Mouse (Mus musculus): ENCODE measurements around the gene Sdf2l1. TPM values are rescaled to one million over a fixed set of nuclear protein-coding genes. Genes with fewer than 3 reads are reported as not detected.

Sdf2l1 gene
- total and polyA plus RNA-seq, 2 experiments from 2014 or later = 13.5 to 16.2 TPM

DNA sequence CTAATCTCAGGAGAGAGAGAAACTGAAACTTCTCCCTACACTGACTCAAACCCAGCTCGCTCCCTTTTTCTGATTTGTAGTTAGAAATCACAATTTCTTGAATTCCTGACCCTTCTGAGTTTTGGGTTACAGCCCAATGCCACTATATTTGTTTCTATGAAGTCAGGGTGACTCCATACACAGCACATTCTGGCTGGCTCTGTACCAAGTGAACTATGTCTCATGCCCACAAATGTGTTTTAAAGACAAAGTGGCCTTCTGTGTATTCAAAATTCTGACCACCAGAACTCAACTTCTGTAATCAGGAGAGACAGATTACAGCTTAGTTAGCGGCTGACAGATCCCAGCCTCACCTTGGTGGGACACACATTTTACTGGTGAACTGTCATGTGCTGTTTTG lies 22.2 kb upstream of the Sdf2l1 start:
- Histone ChIP-seq H3K4me1 (ENCODE audit: insufficient read depth) (no peaks in the 10 kb centered on the region), H3K27me3 (ENCODE audit: insufficient read depth, low read length) (no peaks in the 10 kb centered on the region), H3K4me3 (ENCODE audit: low read depth, low read length) (no peak overlapping the region), H3K36me3 (ENCODE audit: insufficient read depth) (peaks cover 56% of the 10 kb centered on the region), H3K9ac (no peak overlapping the region), H3K9me3 (ENCODE audit: low read length) (no peaks in the 10 kb centered on the region), H3K4me2 (ENCODE audit: low read depth) (no peak overlapping the region), H3K27ac (ENCODE audit: low read depth, low read length) (no peak overlapping the region)
- DNase-seq = no peak
- 91% methylated on average over 2 of the region's 2 CpGs for WGBS
- ATAC-seq = no peak
- no peak for TF ChIP-seq CTCF (IDR thresholded peaks at IDR 0.05; ENCODE audit: low read depth)

DNA sequence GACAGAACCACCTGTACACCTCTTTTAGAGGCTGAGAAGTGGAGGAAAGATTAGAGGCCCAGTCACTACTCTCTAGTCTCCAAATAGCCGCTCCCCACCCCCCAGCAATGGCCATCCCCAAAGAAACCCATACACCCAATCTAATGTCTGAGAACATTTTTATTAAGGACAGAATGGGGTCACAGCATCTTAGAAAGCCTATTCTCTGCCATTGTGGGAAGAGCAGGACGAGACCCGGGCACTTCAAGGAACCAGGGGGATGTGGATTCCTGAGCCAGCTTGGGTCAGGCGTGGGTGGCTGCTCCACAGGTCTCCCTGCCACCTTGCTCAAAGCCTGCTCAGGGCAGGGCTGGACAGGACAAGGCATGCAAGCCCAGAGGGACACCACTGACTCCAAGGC lies 19.7 kb upstream of the Sdf2l1 start:
- 0 out of 2 replicates have a peak, but pooled peaks cover 7% of the 10 kb centered on the region for H3K4me1 ChIP-seq (ENCODE audit: insufficient read depth)
- no peak for DNase-seq
- H3K27me3 ChIP-seq (ENCODE audit: insufficient read depth, low read length) = no peaks in the 10 kb centered on the region
- no peak overlapping the region for H3K4me3 ChIP-seq (ENCODE audit: low read depth, low read length)
- no peak for ATAC-seq
- H3K4me2 ChIP-seq (ENCODE audit: low read depth) = no peak overlapping the region
- 96% methylated on average over 4 of the region's 4 CpGs for WGBS
- H3K36me3 ChIP-seq (ENCODE audit: insufficient read depth) = peaks cover 40% of the 10 kb centered on the region
- no peak overlapping the region for H3K27ac ChIP-seq (ENCODE audit: low read depth, low read length)
- no peak for TF ChIP-seq CTCF (IDR thresholded peaks at IDR 0.05; ENCODE audit: low read depth)
- no peak overlapping the region for H3K9ac ChIP-seq
- no peaks in the 10 kb centered on the region for H3K9me3 ChIP-seq (ENCODE audit: low read length)

DNA sequence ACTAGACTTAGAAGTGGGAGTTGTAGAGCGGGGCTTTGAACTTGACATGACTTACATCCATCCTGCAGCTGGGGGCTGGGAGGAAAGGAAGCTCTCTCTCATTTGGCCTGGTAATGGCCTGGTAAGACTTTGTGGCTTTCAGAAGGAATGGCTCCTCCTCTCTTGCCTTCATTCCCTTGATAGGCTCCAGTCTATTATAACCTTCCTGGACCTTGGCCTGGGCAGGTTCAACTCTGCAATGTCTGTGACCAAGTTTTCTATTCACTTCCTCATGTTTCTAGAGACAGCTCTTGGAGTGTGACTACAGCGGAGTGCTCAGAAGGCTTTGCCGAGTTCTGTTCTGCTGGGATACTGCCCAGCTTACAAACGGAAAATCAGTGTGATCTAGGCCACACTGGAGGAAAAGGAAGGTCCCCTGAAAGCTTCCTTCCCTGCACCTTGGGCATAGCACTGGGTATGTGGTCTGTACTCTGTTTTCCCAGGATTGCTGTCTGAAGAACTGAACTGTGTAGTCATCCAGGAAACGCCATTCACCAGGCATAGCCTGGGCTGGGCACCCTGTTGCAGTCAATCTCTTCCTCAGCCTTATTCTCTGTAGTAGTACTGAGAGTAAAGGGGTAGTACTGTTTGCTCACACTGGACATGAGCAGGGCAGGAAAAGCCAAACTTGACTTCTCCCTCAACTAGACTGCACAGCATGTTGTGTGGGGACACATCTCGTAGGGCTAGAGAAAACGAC lies 18.5 kb upstream of the Sdf2l1 start:
- WGBS = 90% methylated on average over 7 of the region's 7 CpGs
- ATAC-seq (no peak), DNase-seq (no peak)
- Histone ChIP-seq H3K36me3 (ENCODE audit: insufficient read depth) (peaks cover 35% of the 10 kb centered on the region), H3K27ac (ENCODE audit: low read depth, low read length) (no peak overlapping the region), H3K4me3 (ENCODE audit: low read depth, low read length) (no peak overlapping the region), H3K9me3 (ENCODE audit: low read length) (no peaks in the 10 kb centered on the region), H3K4me2 (ENCODE audit: low read depth) (no peak overlapping the region), H3K27me3 (ENCODE audit: insufficient read depth, low read length) (no peaks in the 10 kb centered on the region), H3K9ac (no peak overlapping the region), H3K4me1 (ENCODE audit: insufficient read depth) (0 out of 2 replicates have a peak, but pooled peaks cover 7% of the 10 kb centered on the region)
- TF ChIP-seq CTCF (IDR thresholded peaks at IDR 0.05; ENCODE audit: low read depth) = no peak

DNA sequence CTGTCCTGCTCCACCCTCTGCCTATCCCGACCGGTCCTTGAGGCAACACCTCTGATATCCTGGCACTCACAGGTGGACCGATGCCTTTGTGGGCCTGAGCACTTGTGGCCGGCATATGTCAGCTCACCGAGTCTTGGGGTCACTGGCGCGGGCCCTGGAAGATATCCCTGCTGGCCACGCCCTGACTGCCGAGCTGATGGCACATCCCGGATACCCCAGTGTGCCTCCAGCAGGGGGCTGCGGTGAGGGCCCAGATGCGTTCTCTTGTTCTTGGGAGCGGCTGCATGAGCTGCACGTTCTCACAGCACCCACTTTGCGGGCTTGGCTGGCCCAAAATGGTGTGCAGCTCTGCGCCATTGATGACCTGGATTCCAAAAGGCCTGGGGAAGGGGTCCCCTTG lies 15.9 kb upstream of the Sdf2l1 start:
- WGBS = 6% methylated on average over 16 of the region's 16 CpGs
- peak overlapping the region; percentile 77; the same call in 1 of the 2 replicates for H3K27ac ChIP-seq (ENCODE audit: low read depth, low read length)
- ATAC-seq (no peak), DNase-seq (peak; percentile 43)
- H3K4me3 ChIP-seq (ENCODE audit: low read depth, low read length) = peak overlapping the region; percentile 65
- H3K9me3 ChIP-seq (ENCODE audit: low read length) = no peaks in the 10 kb centered on the region
- no peaks in the 10 kb centered on the region for H3K27me3 ChIP-seq (ENCODE audit: insufficient read depth, low read length)
- H3K9ac ChIP-seq = peak overlapping the region; percentile 73
- peaks cover 17% of the 10 kb centered on the region; the same call in 1 of the 2 replicates for H3K36me3 ChIP-seq (ENCODE audit: insufficient read depth)
- peak; percentile 60 for TF ChIP-seq CTCF (IDR thresholded peaks at IDR 0.05; ENCODE audit: low read depth)
- H3K4me2 ChIP-seq (ENCODE audit: low read depth) = peak overlapping the region; percentile 86
- 0 out of 2 replicates have a peak, but pooled peaks cover 7% of the 10 kb centered on the region for H3K4me1 ChIP-seq (ENCODE audit: insufficient read depth)

DNA sequence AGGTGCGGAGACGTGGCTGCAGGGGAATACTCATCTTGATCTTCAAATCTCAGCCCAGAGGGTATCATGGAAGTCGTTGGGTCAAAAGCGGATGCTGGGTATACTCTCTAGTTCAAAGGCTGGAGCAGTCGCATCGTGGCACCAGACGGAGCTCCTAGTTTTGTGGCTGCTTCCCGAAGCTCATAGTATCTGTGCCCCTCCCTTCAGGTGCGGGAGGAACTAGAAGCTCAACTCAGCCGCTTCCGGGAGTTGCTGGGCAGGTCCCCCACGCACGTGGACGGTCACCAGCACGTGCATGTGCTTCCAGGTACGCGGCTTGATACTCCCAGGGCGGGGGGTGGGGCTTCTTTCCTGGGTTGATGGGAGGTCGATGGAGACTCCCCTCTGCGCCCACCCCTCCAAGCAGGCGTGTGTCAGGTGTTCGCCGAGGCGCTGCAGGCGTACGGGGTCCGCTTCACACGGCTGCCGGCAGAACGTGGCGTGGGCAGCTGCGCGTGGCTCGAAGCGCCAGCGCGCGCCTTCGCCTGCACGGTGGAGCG lies 15.3 kb upstream of the Sdf2l1 start:
- H3K9me3 ChIP-seq (ENCODE audit: low read length) = no peaks in the 10 kb centered on the region
- peak overlapping the region; percentile 77 for H3K27ac ChIP-seq (ENCODE audit: low read depth, low read length)
- 2% methylated on average over 40 of the region's 41 CpGs for WGBS
- DNase-seq = peak; percentile 68
- H3K4me2 ChIP-seq (ENCODE audit: low read depth) = peak overlapping the region; percentile 86
- no peaks in the 10 kb centered on the region for H3K27me3 ChIP-seq (ENCODE audit: insufficient read depth, low read length)
- ATAC-seq = peak; percentile 54
- peak overlapping the region; percentile 65 for H3K4me3 ChIP-seq (ENCODE audit: low read depth, low read length)
- no peak for TF ChIP-seq CTCF (IDR thresholded peaks at IDR 0.05; ENCODE audit: low read depth)
- H3K4me1 ChIP-seq (ENCODE audit: insufficient read depth) = 0 out of 2 replicates have a peak, but pooled peaks cover 7% of the 10 kb centered on the region
- H3K36me3 ChIP-seq (ENCODE audit: insufficient read depth) = peaks cover 11% of the 10 kb centered on the region; the same call in 1 of the 2 replicates
- peak overlapping the region; percentile 73 for H3K9ac ChIP-seq

DNA sequence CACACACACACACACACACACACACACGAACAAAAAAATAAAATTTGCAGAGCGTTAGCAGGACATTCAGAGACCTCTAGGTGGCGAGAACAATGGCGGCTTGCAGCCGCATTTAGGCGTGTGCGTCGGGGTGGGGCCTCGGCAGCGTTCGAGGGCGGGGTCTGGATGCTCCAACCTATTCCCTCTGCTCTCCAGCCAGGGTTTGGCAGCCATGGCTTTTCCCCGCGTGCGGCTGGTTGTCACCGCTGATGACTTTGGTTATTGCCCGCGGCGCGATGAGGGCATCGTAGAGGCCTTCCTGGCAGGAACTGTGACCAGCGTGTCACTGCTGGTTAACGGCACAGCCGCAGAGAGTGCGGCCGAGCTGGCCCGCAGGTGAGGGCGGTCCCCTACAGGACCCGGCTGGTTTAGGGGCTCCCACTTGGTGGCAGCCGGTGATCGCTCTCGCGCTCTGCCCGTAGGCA lies 14.6 kb upstream of the Sdf2l1 start, which contains the start of gene Ccdc116:
Gene Ccdc116, minus strand, starts transcription at position 458 of the 464 bp plus-strand sequence.
- Histone ChIP-seq H3K27me3 (ENCODE audit: insufficient read depth, low read length) (no peaks in the 10 kb centered on the region), H3K4me3 (ENCODE audit: low read depth, low read length) (peak within 1 kb of the TSS; percentile 65), H3K4me2 (ENCODE audit: low read depth) (peak within 1 kb of the TSS; percentile 86), H3K4me1 (ENCODE audit: insufficient read depth) (0 out of 2 replicates have a peak, but pooled peaks cover 7% of the 10 kb centered on the region), H3K36me3 (ENCODE audit: insufficient read depth) (peaks cover 7% of the 10 kb centered on the region; the same call in 1 of the 2 replicates), H3K27ac (ENCODE audit: low read depth, low read length) (peak within 1 kb of the TSS; percentile 77), H3K9ac (peak within 1 kb of the TSS; percentile 73), H3K9me3 (ENCODE audit: low read length) (no peaks in the 10 kb centered on the region)
- 2% methylated on average over 34 of the region's 34 CpGs for WGBS
- ATAC-seq (peak; percentile 91), DNase-seq (peak; percentile 93)
- peak; percentile 75 for TF ChIP-seq CTCF (IDR thresholded peaks at IDR 0.05; ENCODE audit: low read depth)

DNA sequence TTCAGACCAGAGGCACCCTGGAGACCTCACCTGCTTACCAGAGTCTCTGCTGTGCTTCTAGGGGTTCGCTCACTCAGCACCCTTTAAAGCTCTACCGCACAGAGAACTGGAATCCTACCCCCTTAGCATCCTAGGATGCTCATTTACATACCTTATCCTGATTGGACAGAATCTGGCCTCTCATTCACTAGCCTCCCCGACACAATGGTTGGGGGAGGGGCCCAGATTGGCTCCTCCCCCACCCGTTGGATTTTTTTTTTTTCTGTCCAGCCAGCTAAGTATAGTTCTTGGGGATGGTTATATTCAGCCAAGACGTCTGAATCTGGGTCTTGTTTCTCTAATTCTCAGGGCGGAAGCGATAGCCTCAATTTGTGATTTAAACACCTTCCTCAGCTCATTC lies 12.2 kb upstream of the Sdf2l1 start, which contains the start of gene Ydjc:
Gene Ydjc, plus strand, starts transcription at position 283 of the 400 bp plus-strand sequence.
- 22% methylated on average over 7 of the region's 7 CpGs for WGBS
- 0 out of 2 replicates have a peak, but pooled peaks cover 7% of the 10 kb centered on the region for H3K4me1 ChIP-seq (ENCODE audit: insufficient read depth)
- H3K27ac ChIP-seq (ENCODE audit: low read depth, low read length) = no peak within 1 kb of the TSS
- no peak within 1 kb of the TSS for H3K4me2 ChIP-seq (ENCODE audit: low read depth)
- no peak for ATAC-seq
- H3K4me3 ChIP-seq (ENCODE audit: low read depth, low read length) = no peak within 1 kb of the TSS
- no peaks in the 10 kb centered on the region for H3K9me3 ChIP-seq (ENCODE audit: low read length)
- no peaks in the 10 kb centered on the region for H3K27me3 ChIP-seq (ENCODE audit: insufficient read depth, low read length)
- H3K36me3 ChIP-seq (ENCODE audit: insufficient read depth) = no peaks in the 10 kb centered on the region
- H3K9ac ChIP-seq = no peak within 1 kb of the TSS
- no peak for TF ChIP-seq CTCF (IDR thresholded peaks at IDR 0.05; ENCODE audit: low read depth)
- no peak for DNase-seq

Data from forebrain, postnatal 0 days (tissue).